Mouse (Mus musculus) G1E (cell line): Measurements from ENCODE around the gene Vsx2. TPM values are rescaled to one million over a fixed set of nuclear protein-coding genes. Genes with fewer than 3 reads are reported as not detected.
A peak's percentile ranks its signal among the peaks of the same experiment; 100 is the strongest.

Source experiments
- ATAC-seq: 2 replicates; pipeline ENCODE4 v1.8.0; 2016; ENCODE audit warnings: mild to moderate bottlenecking; ENCODE audit not compliant: insufficient number of reproducible peaks, poor library complexity, low FRiP score, severe bottlenecking; ENCODE audit errors: extremely low read depth
- DNase-seq: peaks from one replicate; pipeline ENCODE4 v3.0.0; 2012; ENCODE audit warnings: low spot score
- H3K27me3 ChIP-seq: 2 replicates; pipeline ENCODE4 v1.6.1; 2012; ENCODE audit warnings: mild to moderate bottlenecking, low read length, inconsistent platforms; ENCODE audit not compliant: insufficient read depth
- H3K36me3 ChIP-seq: replicated peaks from 2 replicates; pipeline ENCODE3; 2012; ENCODE audit warnings: mild to moderate bottlenecking, inconsistent platforms
- H3K4me1 ChIP-seq: 2 replicates; pipeline ENCODE4 v1.6.1; 2012; ENCODE audit warnings: low read depth, low read length, inconsistent platforms, mixed read lengths; ENCODE audit not compliant: insufficient read depth
- H3K4me3 ChIP-seq: 2 replicates; pipeline ENCODE4 v1.5.1; 2012; ENCODE audit warnings: low read depth, mild to moderate bottlenecking, inconsistent platforms, low read length, moderate library complexity, mixed read lengths
- H3K9me3 ChIP-seq: replicated peaks from 2 replicates; pipeline ENCODE4 v1.6.1; 2012; ENCODE audit warnings: inconsistent platforms
- CTCF ChIP-seq: IDR thresholded peaks from 2 replicates; pipeline ENCODE4 v1.5.1; 2012; ENCODE audit warnings: low read depth, low read length, inconsistent platforms, mixed read lengths
- GATA1 ChIP-seq: IDR thresholded peaks from 2 replicates; pipeline ENCODE4 v1.6.1; 2012; ENCODE audit warnings: borderline replicate concordance, low read length, inconsistent platforms, mixed read lengths
- GATA2 ChIP-seq: IDR thresholded peaks from 2 replicates; pipeline ENCODE4 v1.6.1; 2012; ENCODE audit warnings: low read depth, low read length, inconsistent platforms, borderline replicate concordance
- POLR2AphosphoS5 ChIP-seq: IDR thresholded peaks from 2 replicates; pipeline ENCODE4 v1.6.1; 2012; ENCODE audit warnings: low read depth, low read length, inconsistent platforms; ENCODE audit not compliant: insufficient replicate concordance
- TAL1 ChIP-seq: conservative IDR thresholded peaks from 2 replicates; pipeline ENCODE4 v1.6.1; 2012; ENCODE audit warnings: low read depth, low read length, inconsistent platforms, mixed read lengths
- polyA plus RNA-seq: library from polyadenylated mRNA; stranded (reverse); fragments of >175 nt; gene quantifications from 2 replicates; pipeline ENCODE4 v1.2.3, GENCODE M21; 2012
- total RNA-seq, 2 experiments: library from RNA; stranded (forward) in 1 of 2; stranded (reverse) in 1 of 2; fragments of 200-1000 nt in 1 of 2; fragments of >200 nt in 1 of 2; fragmentation: Nextera tagmentation in 1 of 2; gene quantifications; 2 replicates each; pipeline ENCODE4 v1.2.3; 2014 to 2017

The Vsx2 gene
- total and polyA plus RNA-seq, 3 experiments: 0.05 TPM; not detected in 2

GRCm38 (mm10) chr12:84546577-84547085 is 22.9 kb upstream of the Vsx2 start:
- H3K4me1 ChIP-seq: peaks cover 9% of the 10 kb centered on the region; the same call in 1 of the 2 replicates
- no peak for ATAC-seq
- TF ChIP-seq GATA1 (no peak), CTCF (no peak), POLR2AphosphoS5 (no peak), TAL1 (no peak), GATA2 (no peak)
- DNase-seq: no peak
- H3K4me3 ChIP-seq: no peak overlapping the region
- peaks cover 19% of the 10 kb centered on the region for H3K27me3 ChIP-seq
- no peaks in the 10 kb centered on the region for H3K36me3 ChIP-seq
- H3K9me3 ChIP-seq: no peaks in the 10 kb centered on the region

GRCm38 (mm10) chr12:84548251-84548650 is 21.3 kb upstream of the Vsx2 start:
- H3K27me3 ChIP-seq: peaks cover 31% of the 10 kb centered on the region
- TF ChIP-seq CTCF: no peak
- TF ChIP-seq GATA2: no peak
- no peak for TF ChIP-seq TAL1
- no peak for TF ChIP-seq POLR2AphosphoS5
- no peak for TF ChIP-seq GATA1
- H3K9me3 ChIP-seq: no peaks in the 10 kb centered on the region
- H3K4me1 ChIP-seq: peaks cover 9% of the 10 kb centered on the region; the same call in 1 of the 2 replicates
- H3K36me3 ChIP-seq: no peaks in the 10 kb centered on the region
- no peak for DNase-seq
- no peak for ATAC-seq
- H3K4me3 ChIP-seq: no peak overlapping the region

- no peak for DNase-seq
- no peak for TF ChIP-seq GATA1
- TF ChIP-seq GATA2: no peak
- TF ChIP-seq TAL1: no peak
- no peak for TF ChIP-seq CTCF
- TF ChIP-seq POLR2AphosphoS5: no peak
- ATAC-seq: no peak
- Histone ChIP-seq H3K4me3 (no peak overlapping the region), H3K27me3 (peaks cover 40% of the 10 kb centered on the region), H3K4me1 (0 out of 2 replicates have a peak, but pooled peaks cover 4% of the 10 kb centered on the region), H3K36me3 (no peaks in the 10 kb centered on the region), H3K9me3 (no peaks in the 10 kb centered on the region)
Observed at GRCm38 (mm10) chr12:84555218-84555617, 14.3 kb upstream of the Vsx2 start.

- ATAC-seq: no peak
- peaks cover 37% of the 10 kb centered on the region for H3K27me3 ChIP-seq
- H3K4me3 ChIP-seq: no peak overlapping the region
- no peaks in the 10 kb centered on the region for H3K36me3 ChIP-seq
- no peaks in the 10 kb centered on the region for H3K4me1 ChIP-seq
- no peak for DNase-seq
- no peaks in the 10 kb centered on the region for H3K9me3 ChIP-seq
- peak; percentile 34 for TF ChIP-seq CTCF
- no peak for TF ChIP-seq POLR2AphosphoS5
Observed at GRCm38 (mm10) chr12:84562558-84562957, 7.0 kb upstream of the Vsx2 start.

- Histone ChIP-seq H3K4me3 (no peak overlapping the region), H3K4me1 (no peaks in the 10 kb centered on the region), H3K36me3 (no peaks in the 10 kb centered on the region), H3K27me3 (peaks cover 56% of the 10 kb centered on the region), H3K9me3 (no peaks in the 10 kb centered on the region)
- TF ChIP-seq TAL1 (no peak), POLR2AphosphoS5 (no peak), GATA2 (no peak), CTCF (no peak), GATA1 (no peak)
- ATAC-seq (no peak), DNase-seq (no peak)
Observed at GRCm38 (mm10) chr12:84567576-84567975, 2.0 kb upstream of the Vsx2 start.

- TF ChIP-seq POLR2AphosphoS5: no peak
- no peak for TF ChIP-seq GATA2
- no peak for TF ChIP-seq TAL1
- no peak for TF ChIP-seq CTCF
- no peak for TF ChIP-seq GATA1
- Histone ChIP-seq H3K4me1 (no peaks in the 10 kb centered on the region), H3K4me3 (no peak overlapping the region), H3K36me3 (no peaks in the 10 kb centered on the region), H3K9me3 (no peaks in the 10 kb centered on the region), H3K27me3 (peaks cover 38% of the 10 kb centered on the region)
- no peak for DNase-seq
- ATAC-seq: no peak
Observed at GRCm38 (mm10) chr12:84569976-84570693, 573 bp downstream of the Vsx2 start.
